Mouse (Mus musculus): ENCODE data around the gene Edn1. TPM values are rescaled to one million over a fixed set of nuclear protein-coding genes. Genes with fewer than 3 reads are reported as not detected.
A peak's percentile ranks its signal among the peaks of the same experiment; 100 is the strongest.

Edn1 gene
- 0.41 and 0.91 TPM in 2 replicates for polyA plus RNA-seq (2015; fragmentation: Nextera tagmentation; extraction: Ambion mirVana)

GRCm38 (mm10) chr13:42301161-42301721, at the start of gene Edn1:
TSS of gene Edn1 (plus strand) at chr13:42301476.
- peak; percentile 9 for DNase-seq (ENCODE audit: low spot score)

GRCm38 (mm10) chr13:42253821-42254220, 47.5 kb upstream of the Edn1 start:
- no peak for DNase-seq (ENCODE audit: low spot score)

GRCm38 (mm10) chr13:42255105-42255504, 46.2 kb upstream of the Edn1 start:
- DNase-seq (ENCODE audit: low spot score), result no peak

DNA sequence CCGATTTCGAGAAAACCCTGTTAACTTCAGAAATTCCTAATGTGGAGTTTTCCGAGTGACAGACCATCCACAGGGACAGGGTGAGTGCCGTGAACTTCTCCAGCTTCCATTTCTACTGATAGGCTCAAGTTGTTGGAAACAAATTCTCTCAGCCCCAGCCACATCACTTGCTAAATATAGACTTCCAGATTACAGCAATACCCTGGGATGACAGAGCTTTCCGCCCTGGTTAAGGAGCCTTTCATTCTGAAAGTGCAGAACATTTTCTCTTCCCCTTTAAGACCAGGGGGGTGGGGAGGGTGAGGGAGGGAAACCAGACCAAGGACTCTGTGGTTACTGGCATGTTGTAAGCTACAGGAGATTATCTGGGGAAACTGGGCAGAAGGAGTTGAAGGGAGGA, 42.9 kb upstream of the Edn1 start:
- DNase-seq (ENCODE audit: low spot score), result no peak

DNA sequence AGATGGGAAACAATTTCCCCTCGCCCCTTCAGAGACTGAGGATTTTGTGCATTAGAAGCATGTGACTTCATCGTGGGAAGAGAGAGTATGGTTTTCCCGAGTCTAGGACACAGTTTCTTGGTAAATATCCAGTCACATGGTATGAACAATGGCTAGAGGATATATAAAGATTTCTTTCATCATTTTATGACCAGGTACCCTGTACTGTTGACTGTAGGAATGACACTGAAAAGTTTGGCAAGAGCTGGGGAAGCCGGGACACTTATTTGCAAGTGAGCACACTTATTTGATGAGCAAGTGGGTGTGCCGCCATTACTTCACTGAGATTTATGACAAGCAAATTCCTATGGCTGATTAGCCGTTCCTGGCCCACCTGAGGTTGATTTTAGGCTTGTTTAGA, 40.6 kb upstream of the Edn1 start:
- DNase-seq (ENCODE audit: low spot score), result no peak

- no peak for DNase-seq (ENCODE audit: low spot score)
Measured at GRCm38 (mm10) chr13:42270051-42270450, 31.2 kb upstream of the Edn1 start.

GRCm38 (mm10) chr13:42276774-42277454, 24.4 kb upstream of the Edn1 start:
- DNase-seq (ENCODE audit: low spot score), result no peak

- DNase-seq (ENCODE audit: low spot score), result no peak
Measured at GRCm38 (mm10) chr13:42277751-42278150, 23.5 kb upstream of the Edn1 start.

DNA sequence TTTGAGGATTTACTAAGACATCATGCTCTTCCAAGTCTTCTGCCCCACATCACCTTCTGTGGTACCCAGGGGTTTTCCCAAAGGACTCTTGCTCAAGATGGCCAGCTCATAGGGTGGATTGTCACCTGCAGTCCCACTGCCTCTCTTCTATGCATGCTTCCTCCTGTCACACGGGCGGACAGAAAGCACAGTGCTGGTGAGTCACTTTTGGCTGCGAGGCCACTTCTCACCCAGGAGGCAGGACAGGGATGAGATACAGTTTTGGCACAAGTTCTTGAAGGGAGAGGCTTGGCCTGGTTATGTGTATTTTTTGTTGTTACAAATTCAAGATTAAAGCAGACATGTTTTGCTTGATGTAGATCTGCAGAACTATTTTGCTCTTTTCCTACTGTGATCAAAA, 15.4 kb upstream of the Edn1 start:
- no peak for DNase-seq (ENCODE audit: low spot score)

DNA sequence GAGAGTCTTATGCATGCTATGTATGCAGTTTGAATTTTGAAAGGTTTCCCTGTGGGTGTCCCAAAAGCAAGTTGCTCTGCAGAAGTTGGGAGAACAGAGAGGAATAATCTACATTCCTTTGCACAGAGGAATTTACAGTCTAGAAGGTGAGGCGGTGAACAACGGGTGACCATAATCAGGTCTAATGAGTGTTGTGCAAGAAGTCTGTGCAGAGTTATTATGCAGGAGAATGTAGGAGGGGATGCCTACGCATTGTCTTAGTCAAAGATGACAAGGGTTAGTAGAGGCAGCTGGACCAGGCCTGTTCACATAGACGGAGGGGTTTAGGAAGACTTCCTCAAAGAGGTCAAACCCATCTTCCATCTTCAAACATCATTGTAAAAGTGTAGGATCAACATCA, 14.5 kb upstream of the Edn1 start:
- no peak for DNase-seq (ENCODE audit: low spot score)

- DNase-seq (ENCODE audit: low spot score), result no peak
Measured at GRCm38 (mm10) chr13:42292593-42292992, 8.7 kb upstream of the Edn1 start.

GRCm38 (mm10) chr13:42298302-42298701, 3.0 kb upstream of the Edn1 start:
- no peak for DNase-seq (ENCODE audit: low spot score)

GRCm38 (mm10) chr13:42298766-42299165, 2.5 kb upstream of the Edn1 start:
- no peak for DNase-seq (ENCODE audit: low spot score)

- DNase-seq (ENCODE audit: low spot score), result peak; percentile 58
Measured at GRCm38 (mm10) chr13:42300567-42300966, 709 bp upstream of the Edn1 start.

DNA sequence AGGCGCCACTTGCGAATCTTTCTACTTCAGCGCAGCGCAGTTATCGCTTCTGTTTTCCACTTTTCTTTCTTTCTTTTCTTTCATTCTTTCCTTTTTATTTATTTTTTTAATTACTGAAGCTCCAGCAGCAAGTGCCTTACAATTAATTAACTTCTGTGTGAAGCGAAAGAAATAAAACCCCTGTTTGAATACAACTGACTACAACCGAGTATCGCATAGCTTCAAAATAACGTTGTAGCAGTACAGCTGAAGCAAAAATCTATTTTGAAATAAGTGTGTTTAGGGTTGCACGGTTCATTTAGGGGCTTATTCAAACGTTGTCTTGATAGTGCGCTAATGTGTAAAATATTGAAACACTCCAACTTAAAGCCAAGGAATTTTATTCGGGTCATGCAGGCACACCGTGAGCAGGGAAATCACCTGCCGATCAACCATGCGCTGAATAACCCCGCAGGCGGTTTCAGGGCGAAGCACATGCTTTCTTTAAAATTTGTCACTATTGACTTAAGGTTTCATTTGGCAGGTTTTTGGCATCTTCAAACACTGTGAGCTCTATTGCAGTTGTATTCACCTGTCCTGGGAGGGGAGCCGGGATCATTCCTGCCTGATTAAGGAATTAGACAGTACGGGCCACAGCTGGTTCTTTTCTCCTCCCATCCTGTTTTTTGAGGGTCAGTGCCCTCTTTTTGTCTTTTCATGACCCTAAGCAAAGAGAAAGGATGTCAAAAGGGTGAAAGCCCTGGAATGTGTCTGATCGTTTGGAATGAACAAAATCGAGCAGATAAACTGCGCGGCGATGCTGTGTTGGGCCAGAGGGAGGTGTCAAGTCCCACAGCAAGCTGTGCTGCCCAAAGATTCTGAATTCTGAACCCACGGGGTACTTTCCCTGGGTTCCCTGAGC, 935 bp downstream of the Edn1 start:
- DNase-seq (ENCODE audit: low spot score), result no peak

DNA sequence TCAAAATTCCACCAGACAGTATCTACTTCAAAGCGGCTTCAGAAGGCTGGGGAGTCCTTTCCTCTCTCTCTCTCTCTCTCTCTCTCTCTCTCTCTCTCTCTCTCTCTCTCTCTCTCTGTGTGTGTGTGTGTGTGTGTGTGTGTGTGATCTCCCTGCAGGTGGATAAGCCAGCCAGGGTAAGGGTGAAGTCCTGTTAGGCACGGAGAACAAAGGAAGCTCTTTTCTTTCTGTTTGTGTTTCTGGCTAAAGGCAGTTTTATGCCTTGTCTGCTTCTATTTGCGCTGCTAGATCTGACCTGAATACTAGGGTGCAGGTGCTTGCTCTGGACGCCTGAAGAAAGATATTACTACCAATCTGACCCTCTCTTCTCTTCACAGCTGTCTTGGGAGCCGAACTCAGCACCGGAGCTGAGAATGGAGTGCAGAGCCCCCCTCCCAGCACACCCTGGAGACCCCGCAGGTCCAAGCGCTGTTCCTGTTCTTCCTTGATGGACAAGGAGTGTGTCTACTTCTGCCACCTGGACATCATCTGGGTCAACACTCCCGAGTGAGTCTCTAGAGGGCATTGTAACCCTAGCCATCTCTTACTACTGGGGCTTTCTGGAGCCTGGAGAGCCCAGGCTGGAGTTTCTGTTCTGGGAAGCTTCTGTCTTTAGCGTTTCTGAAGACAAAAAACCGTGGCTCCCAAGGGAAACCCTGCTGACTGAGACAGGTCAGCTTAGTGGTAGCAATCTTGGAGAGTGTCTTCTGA, 2.1 kb downstream of the Edn1 start:
- DNase-seq (ENCODE audit: low spot score), result no peak

GRCm38 (mm10) chr13:42304139-42304538, 2.9 kb downstream of the Edn1 start:
- DNase-seq (ENCODE audit: low spot score), result no peak

DNA sequence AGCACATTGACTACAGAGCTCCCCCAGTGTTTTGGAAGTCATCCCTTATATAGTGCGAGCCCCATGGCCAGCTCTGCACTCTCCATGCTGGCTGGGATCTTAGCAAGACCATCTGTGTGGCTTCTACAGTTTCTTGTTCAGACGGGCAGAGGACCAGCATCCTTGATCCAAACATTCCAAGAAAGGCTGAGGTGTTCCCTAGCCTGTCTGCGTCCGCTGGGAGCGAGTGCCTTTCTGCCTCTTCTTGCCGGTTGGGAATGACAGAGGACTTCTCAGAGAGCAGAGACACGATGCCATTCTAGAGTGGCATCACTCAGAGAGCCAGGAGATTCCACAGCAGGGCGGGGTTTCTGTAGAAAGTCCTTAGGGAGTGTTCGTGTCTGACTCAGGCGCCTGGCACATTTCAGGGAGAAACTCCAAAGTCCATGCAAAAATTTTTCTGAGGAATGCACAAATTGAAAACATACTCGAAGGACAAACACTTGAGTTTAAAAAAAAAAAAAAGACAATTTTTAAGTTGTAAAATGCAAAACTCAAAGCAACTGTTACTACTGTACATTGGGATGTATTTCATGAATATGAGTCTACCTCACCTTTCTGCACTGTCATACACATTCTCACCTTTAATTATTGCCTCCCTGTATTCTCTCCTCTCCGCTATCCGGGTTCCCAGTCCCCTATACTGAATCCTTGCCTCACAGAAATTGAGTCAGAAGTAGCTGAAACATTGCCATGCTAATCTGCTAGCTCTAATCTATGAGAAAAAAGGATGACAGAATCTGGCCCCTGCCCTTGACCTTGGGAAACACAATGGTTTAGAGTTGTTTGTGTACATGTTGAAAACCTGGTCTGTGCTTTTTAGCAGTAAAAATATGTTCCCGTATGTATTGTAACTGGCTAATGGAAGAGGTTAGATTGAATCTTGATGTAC, 5.9 kb downstream of the Edn1 start:
- DNase-seq (ENCODE audit: low spot score), result no peak

DNA sequence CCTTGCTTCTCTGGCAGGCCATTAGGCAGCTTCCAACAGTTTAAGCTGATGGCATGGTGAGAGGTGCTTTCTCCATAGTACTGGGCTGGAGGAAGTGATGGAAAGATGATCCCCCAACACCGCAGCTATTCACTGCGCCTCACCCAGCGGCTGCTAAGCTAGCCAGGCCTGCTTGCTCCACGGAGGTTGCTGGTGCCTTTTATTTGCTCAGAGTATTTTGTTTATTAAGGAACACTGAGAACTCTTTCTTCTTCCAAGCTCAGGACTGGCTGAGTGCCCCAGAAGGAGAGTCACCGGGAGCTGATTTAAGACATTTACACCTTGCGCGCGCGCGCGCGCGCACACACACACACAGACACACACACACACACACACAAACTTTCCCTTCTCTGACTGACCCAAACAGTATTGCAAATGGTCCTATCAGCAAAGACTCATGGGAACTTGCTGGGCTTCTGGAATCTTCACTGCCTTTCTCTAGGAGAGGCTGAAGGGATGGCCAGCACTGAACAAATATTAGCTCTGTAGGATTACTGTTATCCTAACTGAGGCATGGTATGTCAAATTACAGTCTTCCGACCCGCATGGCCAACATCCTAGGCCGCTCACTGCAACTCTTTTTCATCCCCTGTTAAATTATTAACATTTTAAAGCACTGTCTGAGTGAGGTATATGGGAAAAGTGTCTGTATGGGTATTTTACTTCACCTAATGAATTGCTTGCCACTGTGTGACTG, 7.3 kb downstream of the Edn1 start:
- no peak for DNase-seq (ENCODE audit: low spot score)

- DNase-seq (ENCODE audit: low spot score), result no peak
Measured at GRCm38 (mm10) chr13:42309804-42310203, 8.5 kb downstream of the Edn1 start.
